Mouse (Mus musculus) colon, adult 2 months (tissue): ENCODE measurements around the gene Gm8251. TPM values are rescaled to one million over a fixed set of nuclear protein-coding genes. Genes with fewer than 3 reads are reported as not detected.

Experiments used
- polyA plus RNA-seq: library from polyadenylated mRNA; depleted of rRNA; stranded (reverse); fragments of >200 nt; gene quantifications from 2 replicates; pipeline ENCODE4 v1.2.3, GENCODE M21; 2012; rRNA removed

Gene Gm8251
- not detected in 2 replicates for polyA plus RNA-seq

DNA sequence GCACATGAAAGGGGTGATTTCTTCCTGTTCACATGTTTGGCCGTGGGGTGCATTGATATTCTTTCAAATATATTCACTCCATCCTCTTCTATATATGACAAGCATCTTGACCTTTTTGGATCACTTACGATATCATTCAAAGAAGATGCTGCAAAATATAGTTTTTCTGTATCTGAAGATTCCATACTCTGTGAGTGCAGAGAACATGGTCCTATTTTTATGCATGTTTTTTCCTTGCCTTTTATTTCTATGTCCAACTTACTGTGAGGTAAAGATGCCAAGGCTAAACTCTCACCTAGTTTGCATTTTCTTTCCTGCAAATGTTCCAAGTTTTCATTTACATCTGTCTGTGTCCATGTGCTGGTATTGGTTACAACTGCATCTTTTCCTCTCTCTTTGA lies at the start of gene Gm8251:
Gene Gm8251 (minus strand): TSS at position 101 of the 400 bp plus-strand sequence.

DNA sequence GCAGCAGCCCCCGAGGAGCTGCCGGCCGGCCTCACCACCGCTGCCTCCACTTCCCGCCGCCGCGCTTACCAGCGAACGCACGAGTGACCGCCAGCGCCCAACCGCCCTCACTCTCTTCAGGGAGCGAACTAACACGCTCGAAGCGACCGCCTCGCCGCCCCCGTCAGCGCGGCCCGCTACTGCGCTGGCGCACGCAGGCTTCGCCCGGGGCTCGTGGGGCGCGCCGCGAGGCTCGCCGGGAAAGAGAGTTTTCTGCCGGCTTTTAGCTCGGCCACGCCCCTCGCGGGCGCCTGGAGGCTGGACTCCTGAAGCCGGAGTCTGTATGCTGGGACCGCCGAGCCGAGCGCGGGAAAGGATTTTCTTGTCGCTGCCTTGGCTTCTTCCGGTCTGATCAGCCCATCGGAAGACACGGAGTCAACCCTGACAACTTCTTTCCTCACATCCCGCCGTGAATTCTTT lies 40.6 kb upstream of the Gm8251 start, which contains the start of gene Tex30:
Gene Tex30 (minus strand): TSS at position 183 of the 459 bp plus-strand sequence.

DNA sequence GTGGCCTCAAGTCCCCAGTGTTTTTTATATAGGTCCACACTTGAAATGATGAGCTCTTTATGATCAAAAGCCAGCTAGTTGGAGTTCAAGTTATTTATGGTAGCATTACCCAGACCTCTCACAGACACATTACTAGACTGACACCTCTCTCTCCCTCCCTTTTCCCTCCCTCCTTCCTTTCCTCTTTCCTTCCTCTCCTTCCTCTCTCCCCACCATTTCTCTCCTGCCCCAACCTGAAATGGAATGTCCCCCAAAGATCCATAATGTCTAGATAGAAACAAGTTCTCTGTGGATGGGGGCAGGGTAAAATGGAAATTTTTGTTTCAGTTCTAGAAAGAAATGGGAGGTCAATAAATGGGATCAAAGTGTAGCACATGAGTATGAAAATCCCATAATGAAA lies 41.8 kb downstream of the Gm8251 start, which contains the start of gene Mettl21c:
Gene Mettl21c (minus strand): TSS at position 101 of the 400 bp plus-strand sequence.

Other genes starting within 250 kb of the Gm8251 start
- 11.4 and 12.0 TPM in 2 replicates for gene Uxs1, start 234.1 kb downstream of the Gm8251 start, polyA plus RNA-seq
- 3.0 and 4.3 TPM in 2 replicates for gene Tpp2, start 128.3 kb downstream of the Gm8251 start, polyA plus RNA-seq
- not detected in 2 replicates for gene Mettl21c, start 41.9 kb downstream of the Gm8251 start, polyA plus RNA-seq
- 2.7 and 4.5 TPM in 2 replicates for gene Tex30, start 40.5 kb upstream of the Gm8251 start, polyA plus RNA-seq
- gene Kdelc1, start 56.9 kb upstream of the Gm8251 start, polyA plus RNA-seq: 12.3 and 12.5 TPM in 2 replicates
- 3.3 and 4.1 TPM in 2 replicates for gene Bivm, start 57.0 kb upstream of the Gm8251 start, polyA plus RNA-seq
- 3.2 and 4.1 TPM in 2 replicates for gene Ercc5, start 85.8 kb upstream of the Gm8251 start, polyA plus RNA-seq
- gene Mettl21e, start 157.0 kb upstream of the Gm8251 start, polyA plus RNA-seq: not detected in 2 replicates